Mouse (Mus musculus) embryonic facial prominence, embryonic 12.5 days (tissue): ENCODE results near the gene Fstl1. TPM values are rescaled to one million over a fixed set of nuclear protein-coding genes. Genes with fewer than 3 reads are reported as not detected.

ENCODE experiments used
- ATAC-seq: fragments of 200-750 bp; cut with Nextera tagmentation; 2 replicates; pipeline ENCODE4 v1.8.0; 2017; ENCODE audit not compliant: insufficient number of reproducible peaks, insufficient read depth, low FRiP score, low TSS enrichment
- H3K27ac ChIP-seq: fragments of 300-500 bp; sonication (generic); 2 replicates; pipeline ENCODE4 v1.5.1; 2016; ENCODE audit warnings: mild to moderate bottlenecking
- H3K27me3 ChIP-seq: fragments of 300-500 bp; sonication (generic); 2 replicates; pipeline ENCODE4 v1.6.1; 2016; ENCODE audit warnings: mild to moderate bottlenecking, moderate library complexity
- H3K36me3 ChIP-seq: fragments of 300-500 bp; sonication (generic); 2 replicates; pipeline ENCODE4 v1.6.1; 2016; ENCODE audit warnings: mild to moderate bottlenecking
- H3K4me1 ChIP-seq: fragments of 300-500 bp; sonication (generic); 2 replicates; pipeline ENCODE4 v1.6.1; 2016
- H3K4me2 ChIP-seq: fragments of 300-500 bp; sonication (generic); replicated peaks from 2 replicates; pipeline ENCODE4 v1.6.1; 2016; ENCODE audit warnings: mild to moderate bottlenecking, moderate library complexity
- H3K4me3 ChIP-seq: fragments of 300-500 bp; sonication (generic); 2 replicates; pipeline ENCODE4 v1.5.1; 2016; ENCODE audit warnings: mild to moderate bottlenecking
- H3K9ac ChIP-seq: fragments of 300-500 bp; sonication (generic); 2 replicates; pipeline ENCODE4 v1.6.1; 2016; ENCODE audit warnings: mild to moderate bottlenecking, moderate library complexity
- H3K9me3 ChIP-seq: fragments of 300-500 bp; sonication (generic); 2 replicates; pipeline ENCODE4 v1.6.1; 2016; ENCODE audit warnings: mild to moderate bottlenecking, moderate library complexity
- WGBS: fragments of 180-500 bp; shearing (Covaris S2); methylation state at CpG from one replicate; pipeline ENCODE4 v1.1.7; 2016; 5-methylcytosine and 5-hydroxymethylcytosine counted together
- polyA plus RNA-seq: library from polyadenylated mRNA; unstranded; fragments of >200 nt; fragmentation: Nextera tagmentation; extraction: Ambion mirVana; gene quantifications from 2 replicates; pipeline ENCODE4 v1.2.1, GENCODE M21; 2016

Gene Fstl1
- polyA plus RNA-seq, 1 experiment from 2014 or later = 537 TPM

- Histone ChIP-seq H3K9me3 (no peaks in the 10 kb centered on the region), H3K27me3 (no peaks in the 10 kb centered on the region), H3K36me3 (peaks cover 36% of the 10 kb centered on the region), H3K4me1 (no peaks in the 10 kb centered on the region), H3K4me2 (no peak overlapping the region), H3K4me3 (no peak overlapping the region), H3K27ac (no peak overlapping the region), H3K9ac (no peak overlapping the region)
- whole genome bisulfite sequencing = 66% methylated on average over 3 of the region's 3 CpGs
- ATAC-seq = no peak
These were observed 60.9 kb downstream of the Fstl1 start for GRCm38 (mm10) chr16:37837571-37837970.

GRCm38 (mm10) chr16:37842439-37842838, 65.8 kb downstream of the Fstl1 start:
- Histone ChIP-seq H3K4me1 (no peaks in the 10 kb centered on the region), H3K27me3 (no peaks in the 10 kb centered on the region), H3K4me3 (no peak overlapping the region), H3K27ac (no peak overlapping the region), H3K4me2 (no peak overlapping the region), H3K36me3 (no peaks in the 10 kb centered on the region), H3K9ac (no peak overlapping the region), H3K9me3 (no peaks in the 10 kb centered on the region)
- no peak for ATAC-seq
- 71% methylated on average over 2 of the region's 2 CpGs for WGBS

- no peak overlapping the region for H3K4me2 ChIP-seq
- H3K27me3 ChIP-seq = no peaks in the 10 kb centered on the region
- no peaks in the 10 kb centered on the region for H3K9me3 ChIP-seq
- no peaks in the 10 kb centered on the region for H3K4me1 ChIP-seq
- H3K9ac ChIP-seq = no peak overlapping the region
- WGBS = 89% methylated on average over 12 of the region's 12 CpGs
- no peak for ATAC-seq
- H3K36me3 ChIP-seq = no peaks in the 10 kb centered on the region
- no peak overlapping the region for H3K4me3 ChIP-seq
- H3K27ac ChIP-seq = no peak overlapping the region
These were observed 67.1 kb downstream of the Fstl1 start for GRCm38 (mm10) chr16:37843740-37844139.

GRCm38 (mm10) chr16:37845202-37845925, 68.7 kb downstream of the Fstl1 start:
- Histone ChIP-seq H3K4me3 (no peak overlapping the region), H3K9ac (no peak overlapping the region), H3K4me1 (no peaks in the 10 kb centered on the region), H3K36me3 (no peaks in the 10 kb centered on the region), H3K4me2 (no peak overlapping the region), H3K9me3 (no peaks in the 10 kb centered on the region), H3K27me3 (no peaks in the 10 kb centered on the region), H3K27ac (no peak overlapping the region)
- WGBS = 85% methylated on average over 7 of the region's 7 CpGs
- no peak for ATAC-seq

GRCm38 (mm10) chr16:37847081-37847480, 70.4 kb downstream of the Fstl1 start:
- WGBS = 91% methylated on average over 3 of the region's 3 CpGs
- no peaks in the 10 kb centered on the region for H3K27me3 ChIP-seq
- no peak overlapping the region for H3K4me2 ChIP-seq
- no peaks in the 10 kb centered on the region for H3K9me3 ChIP-seq
- no peaks in the 10 kb centered on the region for H3K36me3 ChIP-seq
- H3K4me3 ChIP-seq = no peak overlapping the region
- ATAC-seq = no peak
- no peak overlapping the region for H3K27ac ChIP-seq
- H3K4me1 ChIP-seq = 0 out of 2 replicates have a peak, but pooled peaks cover 4% of the 10 kb centered on the region
- H3K9ac ChIP-seq = no peak overlapping the region

- Histone ChIP-seq H3K9ac (no peak overlapping the region), H3K9me3 (no peaks in the 10 kb centered on the region), H3K36me3 (no peaks in the 10 kb centered on the region), H3K4me3 (no peak overlapping the region), H3K27me3 (no peaks in the 10 kb centered on the region), H3K4me2 (no peak overlapping the region), H3K27ac (peak overlapping the region; percentile 30), H3K4me1 (peaks cover 11% of the 10 kb centered on the region; the same call in 1 of the 2 replicates)
- no peak for ATAC-seq
- WGBS = 16% methylated on average over 5 of the region's 5 CpGs
These were observed 74.7 kb downstream of the Fstl1 start for GRCm38 (mm10) chr16:37851366-37851765.

GRCm38 (mm10) chr16:37853279-37853678, 76.6 kb downstream of the Fstl1 start:
- H3K4me1 ChIP-seq = peaks cover 11% of the 10 kb centered on the region; the same call in 1 of the 2 replicates
- no peaks in the 10 kb centered on the region for H3K9me3 ChIP-seq
- 41% methylated on average over 9 of the region's 9 CpGs for WGBS
- no peak for ATAC-seq
- no peaks in the 10 kb centered on the region for H3K27me3 ChIP-seq
- no peaks in the 10 kb centered on the region for H3K36me3 ChIP-seq
- H3K4me2 ChIP-seq = no peak overlapping the region
- H3K4me3 ChIP-seq = no peak overlapping the region
- no peak overlapping the region for H3K27ac ChIP-seq
- H3K9ac ChIP-seq = no peak overlapping the region

- no peak overlapping the region for H3K9ac ChIP-seq
- H3K9me3 ChIP-seq = no peaks in the 10 kb centered on the region
- no peaks in the 10 kb centered on the region for H3K36me3 ChIP-seq
- no peaks in the 10 kb centered on the region for H3K27me3 ChIP-seq
- no peak overlapping the region for H3K27ac ChIP-seq
- WGBS = 48% methylated on average over 14 of the region's 14 CpGs
- peaks cover 11% of the 10 kb centered on the region; the same call in 1 of the 2 replicates for H3K4me1 ChIP-seq
- H3K4me2 ChIP-seq = peak overlapping the region; percentile 29
- peak; percentile 55; the same call in 1 of the 2 replicates for ATAC-seq
- H3K4me3 ChIP-seq = no peak overlapping the region
These were observed 77.4 kb downstream of the Fstl1 start for GRCm38 (mm10) chr16:37854054-37854453.

GRCm38 (mm10) chr16:37854593-37854992, 77.9 kb downstream of the Fstl1 start:
- Histone ChIP-seq H3K4me2 (peak overlapping the region; percentile 29; the same call in 1 of the 2 replicates), H3K36me3 (no peaks in the 10 kb centered on the region), H3K27ac (no peak overlapping the region), H3K27me3 (no peaks in the 10 kb centered on the region), H3K9me3 (no peaks in the 10 kb centered on the region), H3K4me1 (peaks cover 11% of the 10 kb centered on the region; the same call in 1 of the 2 replicates), H3K4me3 (no peak overlapping the region), H3K9ac (no peak overlapping the region)
- WGBS = 20% methylated on average over 5 of the region's 5 CpGs
- ATAC-seq = no peak

GRCm38 (mm10) chr16:37855583-37855982, 78.9 kb downstream of the Fstl1 start:
- Histone ChIP-seq H3K4me3 (no peak overlapping the region), H3K9ac (no peak overlapping the region), H3K27me3 (no peaks in the 10 kb centered on the region), H3K4me2 (no peak overlapping the region), H3K4me1 (peaks cover 11% of the 10 kb centered on the region; the same call in 1 of the 2 replicates), H3K27ac (no peak overlapping the region), H3K9me3 (no peaks in the 10 kb centered on the region), H3K36me3 (no peaks in the 10 kb centered on the region)
- ATAC-seq = no peak
- WGBS = 53% methylated on average over 8 of the region's 8 CpGs

- Histone ChIP-seq H3K9ac (no peak overlapping the region), H3K27me3 (no peaks in the 10 kb centered on the region), H3K9me3 (no peaks in the 10 kb centered on the region), H3K36me3 (no peaks in the 10 kb centered on the region), H3K4me3 (no peak overlapping the region), H3K4me1 (peaks cover 11% of the 10 kb centered on the region; the same call in 1 of the 2 replicates), H3K4me2 (no peak overlapping the region), H3K27ac (no peak overlapping the region)
- no peak for ATAC-seq
- 78% methylated on average over 3 of the region's 3 CpGs for WGBS
These were observed 79.7 kb downstream of the Fstl1 start for GRCm38 (mm10) chr16:37856327-37856726.

GRCm38 (mm10) chr16:37857495-37857894, 80.8 kb downstream of the Fstl1 start:
- no peaks in the 10 kb centered on the region for H3K9me3 ChIP-seq
- H3K27ac ChIP-seq = no peak overlapping the region
- no peaks in the 10 kb centered on the region for H3K27me3 ChIP-seq
- H3K36me3 ChIP-seq = no peaks in the 10 kb centered on the region
- no peak overlapping the region for H3K4me3 ChIP-seq
- no peak overlapping the region for H3K4me2 ChIP-seq
- H3K9ac ChIP-seq = no peak overlapping the region
- peaks cover 7% of the 10 kb centered on the region; the same call in 1 of the 2 replicates for H3K4me1 ChIP-seq
- 82% methylated on average over 8 of the region's 8 CpGs for WGBS
- no peak for ATAC-seq
